Mouse (Mus musculus) forebrain, embryonic 15.5 days (tissue): ENCODE results near the gene Pkmyt1. TPM values are rescaled to one million over a fixed set of nuclear protein-coding genes. Genes with fewer than 3 reads are reported as not detected.
A peak's percentile ranks its signal among the peaks of the same experiment; 100 is the strongest.

Experiments used
- ATAC-seq: fragments of 200-750 bp; cut with Nextera tagmentation; replicated peaks from 2 replicates; pipeline ENCODE4 v1.8.0; 2017; ENCODE audit warnings: mild to moderate bottlenecking, moderate TSS enrichment, moderate library complexity
- H3K27ac ChIP-seq: fragments of 300-500 bp; sonication (generic); replicated peaks from 2 replicates; pipeline ENCODE4 v1.5.1; 2015; ENCODE audit warnings: mild to moderate bottlenecking, inconsistent platforms
- H3K27me3 ChIP-seq: fragments of 300-500 bp; sonication (generic); 2 replicates; pipeline ENCODE4 v1.6.1; 2015; ENCODE audit warnings: inconsistent platforms
- H3K36me3 ChIP-seq: fragments of 300-500 bp; sonication (generic); 2 replicates; pipeline ENCODE4 v1.6.1; 2015; ENCODE audit warnings: mild to moderate bottlenecking, inconsistent platforms
- H3K4me1 ChIP-seq: fragments of 300-500 bp; sonication (generic); 2 replicates; pipeline ENCODE4 v1.6.1; 2015; ENCODE audit warnings: inconsistent platforms
- H3K4me2 ChIP-seq: fragments of 300-500 bp; sonication (generic); replicated peaks from 2 replicates; pipeline ENCODE4 v1.6.1; 2015; ENCODE audit warnings: mild to moderate bottlenecking, inconsistent platforms
- H3K4me3 ChIP-seq: fragments of 300-500 bp; sonication (generic); 2 replicates; pipeline ENCODE4 v1.5.1; 2015; ENCODE audit warnings: mild to moderate bottlenecking, inconsistent platforms
- H3K9ac ChIP-seq: fragments of 300-500 bp; sonication (generic); replicated peaks from 2 replicates; pipeline ENCODE4 v1.6.1; 2015; ENCODE audit warnings: mild to moderate bottlenecking, inconsistent platforms
- H3K9me3 ChIP-seq: fragments of 300-500 bp; sonication (generic); 2 replicates; pipeline ENCODE4 v1.6.1; 2016; ENCODE audit warnings: inconsistent platforms
- WGBS: fragments of 180-500 bp; shearing (Covaris S2); methylation state at CpG from one replicate; pipeline ENCODE4 v1.1.7; 2015; ENCODE audit warnings: mixed read lengths; 5-methylcytosine and 5-hydroxymethylcytosine counted together
- polyA plus RNA-seq: library from polyadenylated mRNA; unstranded; fragments of >200 nt; fragmentation: Nextera tagmentation; extraction: Ambion mirVana; gene quantifications from 2 replicates; pipeline ENCODE4 v1.2.1, GENCODE M21; 2015

Gene Pkmyt1
- polyA plus RNA-seq, 1 experiment from 2014 or later: 26.7 TPM

GRCm38 (mm10) chr17:23726758-23727142 is 614 bp downstream of the Pkmyt1 start:
- Histone ChIP-seq H3K4me3 (peak overlapping the region; percentile 97), H3K27me3 (no peaks in the 10 kb centered on the region), H3K9ac (peak overlapping the region; percentile 62), H3K36me3 (no peaks in the 10 kb centered on the region), H3K4me2 (peak overlapping the region; percentile 88), H3K9me3 (no peaks in the 10 kb centered on the region), H3K27ac (peak overlapping the region; percentile 61), H3K4me1 (peaks cover 14% of the 10 kb centered on the region)
- under 1% methylated on average over 20 of the region's 20 CpGs for WGBS
- ATAC-seq: peak; percentile 74

DNA sequence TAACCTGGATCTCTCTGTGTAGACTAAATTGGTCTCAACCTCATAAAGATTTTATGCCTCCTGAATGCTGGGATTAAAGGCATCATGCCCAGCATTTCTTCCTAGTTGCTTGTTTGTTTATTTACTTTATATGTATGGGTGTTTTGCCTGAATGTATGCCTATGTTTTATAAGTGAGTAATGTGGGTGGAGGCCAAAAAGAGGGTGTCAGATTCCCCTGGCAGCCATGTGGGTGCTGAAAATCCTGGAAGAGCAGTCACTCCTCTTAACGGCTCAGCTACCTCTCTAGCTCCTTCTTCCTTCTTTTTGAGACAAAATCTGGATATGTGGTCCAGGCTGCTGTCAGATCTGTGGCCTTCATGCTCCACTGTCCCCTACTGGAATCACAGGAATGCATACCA is 4.3 kb downstream of the Pkmyt1 start:
- H3K4me3 ChIP-seq: no peak overlapping the region
- H3K36me3 ChIP-seq: no peaks in the 10 kb centered on the region; the same call in 1 of the 2 replicates
- H3K9ac ChIP-seq: no peak overlapping the region
- H3K27ac ChIP-seq: no peak overlapping the region
- ATAC-seq: no peak
- H3K9me3 ChIP-seq: no peaks in the 10 kb centered on the region
- peaks cover 14% of the 10 kb centered on the region for H3K4me1 ChIP-seq
- 87% methylated on average over 1 of the region's 1 CpGs for WGBS
- H3K4me2 ChIP-seq: no peak overlapping the region
- H3K27me3 ChIP-seq: no peaks in the 10 kb centered on the region

DNA sequence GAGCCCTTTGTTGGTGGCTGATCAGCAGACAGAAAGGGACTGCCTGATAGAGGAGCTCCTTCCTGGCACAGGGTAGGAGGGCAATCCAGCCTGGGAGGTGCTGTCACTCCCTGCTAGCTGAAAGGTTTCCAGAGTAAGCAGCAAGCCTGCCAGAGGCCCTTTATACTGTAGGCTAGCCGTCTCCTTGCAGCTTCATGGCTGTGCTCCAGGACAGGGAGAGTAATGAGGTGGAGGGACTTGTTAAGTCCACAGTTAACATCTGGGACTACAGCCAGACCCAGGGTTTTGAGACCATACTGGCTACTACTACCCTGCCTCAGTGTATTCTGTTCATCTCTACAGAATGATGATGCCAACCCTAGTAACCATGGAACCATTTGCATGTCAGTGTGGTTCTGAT is 8.2 kb downstream of the Pkmyt1 start:
- Histone ChIP-seq H3K9me3 (no peaks in the 10 kb centered on the region), H3K4me3 (no peak overlapping the region), H3K4me2 (no peak overlapping the region), H3K4me1 (peaks cover 17% of the 10 kb centered on the region), H3K27ac (no peak overlapping the region), H3K36me3 (peaks cover 13% of the 10 kb centered on the region), H3K9ac (no peak overlapping the region), H3K27me3 (no peaks in the 10 kb centered on the region)
- 36% methylated on average over 1 of the region's 1 CpGs for WGBS
- ATAC-seq: no peak

GRCm38 (mm10) chr17:23737493-23738445 is 11.6 kb downstream of the Pkmyt1 start:
- H3K9me3 ChIP-seq: no peaks in the 10 kb centered on the region
- no peak overlapping the region for H3K9ac ChIP-seq
- no peak for ATAC-seq
- no peak overlapping the region for H3K27ac ChIP-seq
- peaks cover 13% of the 10 kb centered on the region for H3K36me3 ChIP-seq
- 62% methylated on average over 15 of the region's 15 CpGs for WGBS
- peak overlapping the region; percentile 94 for H3K4me2 ChIP-seq
- peaks cover 35% of the 10 kb centered on the region for H3K4me1 ChIP-seq
- H3K27me3 ChIP-seq: peaks cover 23% of the 10 kb centered on the region
- H3K4me3 ChIP-seq: 0 out of 2 replicates have a peak overlapping the region, but pooled peaks have one; percentile 89

GRCm38 (mm10) chr17:23738836-23739201 is 12.7 kb downstream of the Pkmyt1 start:
- 24% methylated on average over 2 of the region's 2 CpGs for WGBS
- H3K9ac ChIP-seq: peak overlapping the region; percentile 78
- peaks cover 35% of the 10 kb centered on the region for H3K4me1 ChIP-seq
- no peak for ATAC-seq
- H3K27me3 ChIP-seq: peaks cover 33% of the 10 kb centered on the region
- peak overlapping the region; percentile 89 for H3K4me3 ChIP-seq
- peaks cover 13% of the 10 kb centered on the region for H3K36me3 ChIP-seq
- no peaks in the 10 kb centered on the region for H3K9me3 ChIP-seq
- H3K27ac ChIP-seq: 0 out of 2 replicates have a peak overlapping the region, but pooled peaks have one; percentile 78
- H3K4me2 ChIP-seq: peak overlapping the region; percentile 94

DNA sequence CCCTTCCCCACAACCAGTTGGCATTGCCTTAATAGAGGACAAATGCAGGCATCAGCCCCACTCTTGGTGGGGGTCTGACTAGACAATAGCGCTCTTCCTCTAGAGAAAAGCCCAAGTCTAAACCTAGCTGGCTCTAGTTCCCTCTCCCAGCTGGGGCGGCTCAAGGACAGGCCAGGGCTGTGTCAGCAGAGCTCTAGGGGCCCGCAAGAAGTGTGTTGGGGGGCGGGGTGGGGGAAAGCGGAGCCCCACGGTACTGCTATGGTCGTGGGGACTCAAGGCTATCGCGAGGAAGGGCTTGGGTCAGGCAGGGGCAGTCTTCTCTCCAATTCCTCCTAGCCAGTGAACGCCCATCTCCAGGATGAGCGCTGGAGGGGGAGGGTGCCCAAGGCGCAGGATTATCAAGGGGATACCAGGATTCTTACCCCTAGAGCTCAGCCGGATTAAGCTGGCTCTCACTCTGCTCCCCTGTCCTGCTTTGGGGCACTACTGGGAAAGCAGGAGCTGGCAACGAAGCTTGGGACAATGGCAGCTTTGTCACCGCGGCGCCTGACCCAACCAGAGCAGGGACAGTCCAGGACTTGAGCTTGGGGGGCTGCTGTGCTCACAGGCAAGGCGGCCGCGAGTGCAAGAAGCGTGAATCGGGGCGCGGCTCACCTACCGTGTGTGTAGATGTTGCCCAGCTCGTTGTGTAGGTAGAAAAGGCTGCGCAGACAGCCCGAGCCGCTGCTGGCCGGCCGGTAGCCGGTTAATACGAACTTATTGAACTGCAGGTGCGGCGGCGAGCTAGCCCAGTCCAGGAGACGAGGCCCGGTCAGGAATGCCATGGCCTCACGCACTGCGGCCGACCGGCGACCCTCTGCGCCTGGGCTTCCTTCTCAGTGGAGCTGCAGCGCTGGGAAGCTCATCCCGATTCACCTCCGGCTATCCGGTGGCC is 13.3 kb downstream of the Pkmyt1 start:
- peak; percentile 34 for ATAC-seq
- Histone ChIP-seq H3K4me3 (peak overlapping the region; percentile 89), H3K4me2 (peak overlapping the region; percentile 94), H3K9me3 (no peaks in the 10 kb centered on the region), H3K9ac (peak overlapping the region; percentile 78), H3K27me3 (peaks cover 40% of the 10 kb centered on the region), H3K27ac (peak overlapping the region; percentile 78), H3K4me1 (peaks cover 35% of the 10 kb centered on the region), H3K36me3 (peaks cover 13% of the 10 kb centered on the region)
- under 1% methylated on average over 48 of the region's 48 CpGs for WGBS

- Histone ChIP-seq H3K4me3 (peak overlapping the region; percentile 89), H3K36me3 (peaks cover 13% of the 10 kb centered on the region), H3K27me3 (peaks cover 47% of the 10 kb centered on the region), H3K4me2 (peak overlapping the region; percentile 94), H3K9me3 (no peaks in the 10 kb centered on the region), H3K27ac (peak overlapping the region; percentile 78), H3K4me1 (peaks cover 42% of the 10 kb centered on the region), H3K9ac (peak overlapping the region; percentile 78)
- ATAC-seq: peak; percentile 86
- under 1% methylated on average over 45 of the region's 46 CpGs for WGBS
These were observed 14.0 kb downstream of the Pkmyt1 start for GRCm38 (mm10) chr17:23740136-23740584.

DNA sequence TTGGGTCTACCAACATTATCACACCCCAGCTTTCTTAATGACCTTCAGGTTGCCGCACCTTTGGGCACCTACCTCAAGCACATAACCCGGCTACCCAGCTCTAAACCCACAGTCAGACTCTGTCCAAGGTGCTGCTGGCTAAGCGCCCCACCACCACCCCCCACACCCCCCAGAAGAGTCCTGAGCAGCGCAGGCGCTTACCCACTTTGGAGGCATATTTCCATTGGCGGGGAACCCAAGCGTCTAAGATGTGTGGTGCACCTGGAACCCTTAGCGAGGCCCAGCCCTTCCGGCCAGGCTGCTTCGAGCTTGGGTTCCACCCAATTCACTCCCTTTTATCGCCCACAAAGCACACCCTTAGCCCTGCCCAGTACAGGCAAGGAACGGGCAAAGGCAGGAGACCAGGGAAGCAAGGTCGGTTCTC is 14.5 kb downstream of the Pkmyt1 start, which contains the start of gene Paqr4:
Gene Paqr4, minus strand, starts transcription at position 270 of the 424 bp plus-strand sequence.
- H3K9me3 ChIP-seq: no peaks in the 10 kb centered on the region
- H3K9ac ChIP-seq: peak within 1 kb of the TSS; percentile 78
- H3K36me3 ChIP-seq: peaks cover 13% of the 10 kb centered on the region
- H3K4me2 ChIP-seq: peak within 1 kb of the TSS; percentile 94
- peak within 1 kb of the TSS; percentile 78 for H3K27ac ChIP-seq
- peak within 1 kb of the TSS; percentile 89 for H3K4me3 ChIP-seq
- peaks cover 46% of the 10 kb centered on the region for H3K4me1 ChIP-seq
- no peak for ATAC-seq
- whole genome bisulfite sequencing: 7% methylated on average over 13 of the region's 13 CpGs
- peaks cover 51% of the 10 kb centered on the region for H3K27me3 ChIP-seq

DNA sequence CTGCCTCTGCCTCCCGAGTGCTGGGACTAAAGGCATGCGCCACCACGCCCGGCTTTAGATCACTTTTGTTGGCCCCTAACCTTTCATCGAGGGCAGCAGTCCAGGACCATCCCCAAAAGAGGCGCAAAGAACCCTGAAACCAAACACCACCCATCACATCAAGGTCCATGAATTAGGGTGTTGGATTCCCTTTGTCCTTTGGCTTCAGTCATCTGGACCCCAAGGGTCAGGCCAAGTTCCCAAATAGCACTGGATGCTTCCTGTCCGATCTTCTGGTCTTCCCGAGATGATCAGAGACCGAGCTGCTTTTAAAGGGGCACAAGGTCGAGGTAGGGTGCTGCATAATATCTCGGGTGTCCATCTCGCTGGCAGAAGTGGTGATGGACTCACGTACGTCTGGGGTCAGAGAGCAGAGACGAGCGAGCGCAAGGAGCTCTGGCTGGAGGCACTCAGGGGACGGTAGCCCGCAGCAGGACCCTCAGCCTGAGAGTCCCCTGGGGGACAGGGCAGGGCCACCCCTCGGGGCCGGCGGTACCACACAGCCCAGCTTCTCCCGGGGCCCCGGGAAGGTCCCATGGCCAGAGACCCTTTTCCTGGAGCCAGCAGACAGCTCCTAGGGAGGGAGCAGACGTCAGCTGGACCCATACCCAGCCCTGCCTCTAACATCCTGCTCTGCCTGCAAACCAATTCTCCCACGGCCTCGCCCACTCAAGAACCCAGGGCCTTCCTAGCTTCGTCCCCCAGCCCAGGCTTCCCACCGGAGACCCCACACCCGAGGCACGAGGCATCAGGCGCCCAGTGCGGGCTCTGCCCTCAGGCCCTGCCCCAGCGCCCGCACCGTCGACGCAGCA is 15.4 kb downstream of the Pkmyt1 start:
- Histone ChIP-seq H3K9ac (no peak overlapping the region), H3K4me3 (peak overlapping the region; percentile 31; the same call in 1 of the 2 replicates), H3K4me1 (peaks cover 53% of the 10 kb centered on the region), H3K4me2 (peak overlapping the region; percentile 43), H3K27me3 (peaks cover 61% of the 10 kb centered on the region), H3K27ac (no peak overlapping the region), H3K36me3 (peaks cover 8% of the 10 kb centered on the region; the same call in 1 of the 2 replicates), H3K9me3 (no peaks in the 10 kb centered on the region)
- ATAC-seq: no peak
- WGBS: 53% methylated on average over 38 of the region's 38 CpGs

GRCm38 (mm10) chr17:23742210-23742793 is 16.2 kb downstream of the Pkmyt1 start:
- no peak overlapping the region for H3K27ac ChIP-seq
- ATAC-seq: no peak
- H3K9ac ChIP-seq: 0 out of 2 replicates have a peak overlapping the region, but pooled peaks have one; percentile 23
- peaks cover 53% of the 10 kb centered on the region for H3K4me1 ChIP-seq
- no peaks in the 10 kb centered on the region for H3K9me3 ChIP-seq
- H3K36me3 ChIP-seq: 0 out of 2 replicates have a peak, but pooled peaks cover under 1% of the 10 kb centered on the region
- 10% methylated on average over 44 of the region's 44 CpGs for WGBS
- peak overlapping the region; percentile 31 for H3K4me3 ChIP-seq
- peak overlapping the region; percentile 43 for H3K4me2 ChIP-seq
- H3K27me3 ChIP-seq: peaks cover 67% of the 10 kb centered on the region
